Mouse (Mus musculus): ENCODE results near the gene P3h3. TPM values are rescaled to one million over a fixed set of nuclear protein-coding genes. Genes with fewer than 3 reads are reported as not detected.

P3h3 gene
- polyA plus RNA-seq, 1 experiment from 2014 or later = 49.5 TPM

GRCm38 (mm10) chr6:124791911-124792310 is 65.6 kb downstream of the P3h3 start:
- DNase-seq (ENCODE audit: low spot score) (no peak), ATAC-seq (ENCODE audit: low read depth) (no peak)
- H3K27ac ChIP-seq (replicated peaks; ENCODE audit: low read depth, low read length) = no peak overlapping the region
- no peak overlapping the region for H3K4me2 ChIP-seq (ENCODE audit: low read depth, low read length)
- no peaks in the 10 kb centered on the region for H3K27me3 ChIP-seq (replicated peaks; ENCODE audit: control insufficient read depth, insufficient read depth, low read length)
- 78% methylated on average over 3 of the region's 3 CpGs for WGBS
- no peaks in the 10 kb centered on the region for H3K4me1 ChIP-seq (ENCODE audit: control insufficient read depth, insufficient read depth, low read length)
- H3K4me3 ChIP-seq (ENCODE audit: low read depth, low read length) = no peak overlapping the region
- H3K9me3 ChIP-seq (ENCODE audit: control insufficient read depth, low read length) = no peaks in the 10 kb centered on the region
- H3K36me3 ChIP-seq (ENCODE audit: control insufficient read depth, insufficient read depth, low read length) = no peaks in the 10 kb centered on the region
- H3K9ac ChIP-seq (ENCODE audit: low read depth, low read length) = no peak overlapping the region

Other genes starting within 250 kb of the P3h3 start
- 0.11 and 0.22 TPM in 2 replicates for gene C1s2, start 221.7 kb downstream of the P3h3 start, polyA plus RNA-seq (2014; fragmentation: Nextera tagmentation; extraction: Ambion mirVana)
- gene Lpcat3, start 194.7 kb downstream of the P3h3 start, polyA plus RNA-seq (2014; fragmentation: Nextera tagmentation; extraction: Ambion mirVana) = 46.2 and 48.1 TPM in 2 replicates
- 172 and 175 TPM in 2 replicates for gene Emg1, start 145.6 kb downstream of the P3h3 start, polyA plus RNA-seq (2014; fragmentation: Nextera tagmentation; extraction: Ambion mirVana)
- 286 and 299 TPM in 2 replicates for gene Phb2, start 145.4 kb downstream of the P3h3 start, polyA plus RNA-seq (2014; fragmentation: Nextera tagmentation; extraction: Ambion mirVana)
- gene Ptpn6, start 119.0 kb downstream of the P3h3 start, polyA plus RNA-seq (2014; fragmentation: Nextera tagmentation; extraction: Ambion mirVana) = 14.3 and 16.1 TPM in 2 replicates
- 392 and 415 TPM in 2 replicates for gene Grcc10, start 116.4 kb downstream of the P3h3 start, polyA plus RNA-seq (2014; fragmentation: Nextera tagmentation; extraction: Ambion mirVana)
- gene Gm45234, start 101.7 kb downstream of the P3h3 start, polyA plus RNA-seq (2014; fragmentation: Nextera tagmentation; extraction: Ambion mirVana) = not detected in 2 replicates
- 13.8 and 14.9 TPM in 2 replicates for gene Atn1, start 101.2 kb downstream of the P3h3 start, polyA plus RNA-seq (2014; fragmentation: Nextera tagmentation; extraction: Ambion mirVana)
- 10.4 and 11.2 TPM in 2 replicates for gene Eno2, start 88.1 kb downstream of the P3h3 start, polyA plus RNA-seq (2014; fragmentation: Nextera tagmentation; extraction: Ambion mirVana)
- gene Lrrc23, start 78.0 kb downstream of the P3h3 start, polyA plus RNA-seq (2014; fragmentation: Nextera tagmentation; extraction: Ambion mirVana) = 1.9 and 13.2 TPM in 2 replicates
- 9.1 and 10.0 TPM in 2 replicates for gene Spsb2, start 49.1 kb downstream of the P3h3 start, polyA plus RNA-seq (2014; fragmentation: Nextera tagmentation; extraction: Ambion mirVana)
- 861 and 874 TPM in 2 replicates for gene Tpi1, start 43.5 kb downstream of the P3h3 start, polyA plus RNA-seq (2014; fragmentation: Nextera tagmentation; extraction: Ambion mirVana)
- gene Usp5, start 28.3 kb downstream of the P3h3 start, polyA plus RNA-seq (2014; fragmentation: Nextera tagmentation; extraction: Ambion mirVana) = 110 and 131 TPM in 2 replicates
- gene Cdca3, start 28.2 kb downstream of the P3h3 start, polyA plus RNA-seq (2014; fragmentation: Nextera tagmentation; extraction: Ambion mirVana) = 107 and 131 TPM in 2 replicates
- 2.9 and 3.5 TPM in 2 replicates for gene Gnb3, start 17.5 kb downstream of the P3h3 start, polyA plus RNA-seq (2014; fragmentation: Nextera tagmentation; extraction: Ambion mirVana)
- gene Gpr162, start 6.2 kb upstream of the P3h3 start, polyA plus RNA-seq (2014; fragmentation: Nextera tagmentation; extraction: Ambion mirVana) = 0.95 and 1.5 TPM in 2 replicates
- 0.07 and 0.25 TPM in 2 replicates for gene Cd4, start 30.5 kb upstream of the P3h3 start, polyA plus RNA-seq (2014; fragmentation: Nextera tagmentation; extraction: Ambion mirVana)
- gene Lag3, start 54.0 kb upstream of the P3h3 start, polyA plus RNA-seq (2014; fragmentation: Nextera tagmentation; extraction: Ambion mirVana) = 1.9 and 2.4 TPM in 2 replicates
- 255 and 263 TPM in 2 replicates for gene Ptms, start 62.4 kb upstream of the P3h3 start, polyA plus RNA-seq (2014; fragmentation: Nextera tagmentation; extraction: Ambion mirVana)
- 346 and 352 TPM in 2 replicates for gene Mlf2, start 73.6 kb upstream of the P3h3 start, polyA plus RNA-seq (2014; fragmentation: Nextera tagmentation; extraction: Ambion mirVana)
- 138 and 141 TPM in 2 replicates for gene Cops7a, start 107.8 kb upstream of the P3h3 start, polyA plus RNA-seq (2014; fragmentation: Nextera tagmentation; extraction: Ambion mirVana)
- 5.0 and 7.2 TPM in 2 replicates for gene Pianp, start 138.9 kb upstream of the P3h3 start, polyA plus RNA-seq (2014; fragmentation: Nextera tagmentation; extraction: Ambion mirVana)
- gene Zfp384, start 151.4 kb upstream of the P3h3 start, polyA plus RNA-seq (2014; fragmentation: Nextera tagmentation; extraction: Ambion mirVana) = 10.4 and 11.9 TPM in 2 replicates
- 99.0 and 112 TPM in 2 replicates for gene Ing4, start 182.0 kb upstream of the P3h3 start, polyA plus RNA-seq (2014; fragmentation: Nextera tagmentation; extraction: Ambion mirVana)
- gene Acrbp, start 191.9 kb upstream of the P3h3 start, polyA plus RNA-seq (2014; fragmentation: Nextera tagmentation; extraction: Ambion mirVana) = 8.3 and 9.9 TPM in 2 replicates
- gene Lpar5, start 210.2 kb upstream of the P3h3 start, polyA plus RNA-seq (2014; fragmentation: Nextera tagmentation; extraction: Ambion mirVana) = 1.1 and 1.4 TPM in 2 replicates
- gene Chd4, start 238.2 kb upstream of the P3h3 start, polyA plus RNA-seq (2014; fragmentation: Nextera tagmentation; extraction: Ambion mirVana) = 70.1 and 73.5 TPM in 2 replicates

Data from embryonic facial prominence, embryonic 14.5 days (tissue).